13 mouse cellular contexts compared by ENCODE assay signal in the genomic region with DNA sequence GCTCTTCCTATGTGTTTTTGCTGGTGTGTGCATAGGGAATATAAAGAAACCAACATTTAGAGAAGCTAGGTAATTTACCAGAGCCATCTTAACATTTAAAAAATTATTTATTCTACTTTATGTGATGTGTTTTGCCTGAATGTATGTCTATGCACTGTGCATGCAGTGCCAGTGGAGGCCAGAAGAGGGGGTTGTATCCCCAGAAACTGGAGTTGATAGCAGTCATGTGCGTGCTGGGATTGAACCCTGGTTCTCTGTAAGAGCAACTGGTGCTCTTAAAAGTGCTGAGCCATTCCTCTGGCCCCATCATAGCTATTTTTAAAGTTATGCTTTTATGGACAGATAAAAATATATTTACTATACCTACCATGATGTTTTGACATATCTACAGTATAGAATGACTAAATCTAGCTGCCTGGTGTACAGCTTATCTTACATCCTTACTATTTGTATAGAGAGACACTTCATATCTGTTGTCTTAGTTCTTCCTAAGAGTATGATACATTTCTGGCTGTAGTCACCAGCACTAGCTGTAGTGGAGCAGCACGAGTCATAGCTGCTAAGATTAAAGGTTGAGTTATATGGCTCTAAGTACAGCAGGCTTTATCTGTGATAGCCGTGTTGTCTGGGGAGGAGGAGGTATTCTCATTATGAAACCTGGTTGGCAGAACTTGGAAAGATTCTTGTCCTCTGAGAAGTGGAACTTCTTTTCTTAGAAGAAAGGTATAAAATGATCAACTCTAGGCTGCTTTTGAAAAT.
DNase-seq lines count a peak whose midpoint lies in the region; ATAC-seq and TF ChIP-seq lines count a peak whose summit lies in the region.
"Had no signal": no experiment of that assay in that cellular context is flagged by ENCODE, and none has a peak within 500 bp of the region (broad histone marks: within the 10 kb centered on the region; RNA-seq: fewer than 3 reads in every experiment).

No protein-coding gene starts in this region.

- no peak overlapping the region for H3K9ac ChIP-seq in heart, adult 2 months (ENCODE audit: low read depth, low read length)
- no peak overlapping the region for H3K9ac ChIP-seq in liver, embryonic 11.5 days (ENCODE audit: low read depth, low read length)
- H3K9ac ChIP-seq in liver, embryonic 12.5 days: no peak overlapping the region
- H3K9ac ChIP-seq: embryonic facial prominence, embryonic 15.5 days; liver, embryonic 15.5 days had no signal

- H3K4me2 ChIP-seq in liver, embryonic 11.5 days: no peak overlapping the region
- no peak overlapping the region for H3K4me2 ChIP-seq in liver, embryonic 12.5 days
- H3K4me2 ChIP-seq: embryonic facial prominence, embryonic 15.5 days; liver, embryonic 15.5 days had no signal

- 0 out of 2 replicates have a peak, but pooled peaks cover 2% of the 10 kb centered on the region for H3K79me2 ChIP-seq in heart, adult 2 months (replicated peaks; ENCODE audit: control insufficient read depth, insufficient read depth, low read length)

- 65% methylated on average over 3 of the region's 3 CpGs for WGBS in heart, adult 2 months
- 53% methylated on average over 3 of the region's 3 CpGs for WGBS in liver, embryonic 11.5 days
- WGBS in liver, embryonic 12.5 days (ENCODE audit: insufficient replicate concordance): 39% methylated on average over 3 of the region's 3 CpGs

- no peak for TF ChIP-seq POLR2A in heart, adult 2 months (IDR thresholded peaks at IDR 0.05; ENCODE audit: insufficient read depth, low read depth, low read length)

- peaks cover 24% of the 10 kb centered on the region for H3K4me1 ChIP-seq in heart, adult 2 months (ENCODE audit: control insufficient read depth, insufficient read depth, low read length)
- peaks cover 46% of the 10 kb centered on the region for H3K4me1 ChIP-seq in liver, embryonic 11.5 days (replicated peaks; ENCODE audit: control insufficient read depth, insufficient read depth, low read length)
- peaks cover 80% of the 10 kb centered on the region for H3K4me1 ChIP-seq in liver, embryonic 12.5 days

- no peaks in the 10 kb centered on the region for H3K27me3 ChIP-seq in heart, adult 2 months (ENCODE audit: control insufficient read depth, insufficient read depth, low read length)
- no peaks in the 10 kb centered on the region for H3K27me3 ChIP-seq in liver, embryonic 11.5 days (replicated peaks; ENCODE audit: control insufficient read depth, insufficient read depth, low read length)
- no peaks in the 10 kb centered on the region for H3K27me3 ChIP-seq in liver, embryonic 12.5 days (replicated peaks)
- H3K27me3 ChIP-seq in splenic B cell, adult 2 months (ENCODE audit: control insufficient read depth, insufficient read depth, low read length, poor library complexity, severe bottlenecking): no peaks in the 10 kb centered on the region
- H3K27me3 ChIP-seq: embryonic facial prominence, embryonic 15.5 days; liver, embryonic 15.5 days had no signal

- H3K4me3 ChIP-seq in heart, adult 2 months: no peak overlapping the region
- no peak overlapping the region for H3K4me3 ChIP-seq in liver, embryonic 11.5 days (ENCODE audit: low read depth, low read length)
- no peak overlapping the region for H3K4me3 ChIP-seq in liver, embryonic 12.5 days
- H3K4me3 ChIP-seq: embryonic facial prominence, embryonic 15.5 days; liver, embryonic 15.5 days had no signal

- no peak overlapping the region; the same call in 1 of the 2 replicates for H3K27ac ChIP-seq in heart, adult 2 months
- H3K27ac ChIP-seq in liver, embryonic 11.5 days (ENCODE audit: low read depth, low read length): no peak overlapping the region
- no peak overlapping the region for H3K27ac ChIP-seq in liver, embryonic 12.5 days
- H3K27ac ChIP-seq: embryonic facial prominence, embryonic 15.5 days; liver, embryonic 15.5 days had no signal

- peak; percentile 29; the same call in 1 of the 2 replicates for ATAC-seq in liver, embryonic 11.5 days (replicated peaks; ENCODE audit: low FRiP score)
- no peak for ATAC-seq in liver, embryonic 12.5 days
- ATAC-seq: forebrain, embryonic 16.5 days had no signal

- DNase-seq in heart, adult 2 months: peak in 1 of 2 experiments; percentile 15
- no peak for DNase-seq in heart, postnatal 14 days
- no peak for DNase-seq in liver, embryonic 11.5 days (ENCODE audit: low spot score)
- DNase-seq in induced T-regulatory cell, adult 2 months (ENCODE audit: low read depth): peak; percentile 29
- peak; percentile 22 for DNase-seq in splenic B cell, adult 2 months (ENCODE audit: low read depth, low spot score)
- no peak for DNase-seq in lung, postnatal 10 days
- DNase-seq in layer of hippocampus, postnatal 10 days (ENCODE audit: low spot score in 2 of 2): no peak
- DNase-seq: cerebellum, adult 11 months; thymus, postnatal 25 days had no signal

- intact Hi-C loops in heart, adult 2 months (cut with DNase I): no loop called here
- intact Hi-C loops in heart, postnatal 14 days (cut with DNase I): no loop called here

- H3K36me3 ChIP-seq in heart, adult 2 months (ENCODE audit: control insufficient read depth, insufficient read depth, low read length): no peaks in the 10 kb centered on the region; the same call in 1 of the 2 replicates
- H3K36me3 ChIP-seq in liver, embryonic 11.5 days (ENCODE audit: control insufficient read depth, insufficient read depth, low read length): no peaks in the 10 kb centered on the region
- H3K36me3 ChIP-seq in liver, embryonic 12.5 days: no peaks in the 10 kb centered on the region
- no peaks in the 10 kb centered on the region for H3K36me3 ChIP-seq in splenic B cell, adult 2 months (ENCODE audit: control insufficient read depth, insufficient read depth, low read length, poor library complexity, severe bottlenecking)
- H3K36me3 ChIP-seq: embryonic facial prominence, embryonic 15.5 days; liver, embryonic 15.5 days had no signal

- TF ChIP-seq CTCF in heart, adult 2 months (IDR thresholded peaks at IDR 0.05): peak; percentile 38

- no peak for TF ChIP-seq EP300 in heart, adult 2 months (IDR thresholded peaks at IDR 0.05; ENCODE audit: insufficient read depth, low read depth, low read length)

- no peaks in the 10 kb centered on the region for H3K9me3 ChIP-seq in liver, embryonic 11.5 days (ENCODE audit: control insufficient read depth, low read length)
- H3K9me3 ChIP-seq in liver, embryonic 12.5 days (replicated peaks): no peaks in the 10 kb centered on the region
- H3K9me3 ChIP-seq: embryonic facial prominence, embryonic 15.5 days; liver, embryonic 15.5 days had no signal

Comparison
In these comparisons a context has a peak if more than half of its experiments do, and no peak if none do; other contexts are left out.
1. DNase-seq: peak in induced T-regulatory cell, adult 2 months (single experiment) and splenic B cell, adult 2 months (single experiment); none in heart, postnatal 14 days (0 of 2), liver, embryonic 11.5 days (single experiment), lung, postnatal 10 days (single experiment) and layer of hippocampus, postnatal 10 days (0 of 2).